Mouse (Mus musculus): ENCODE measurements around the gene Hsd17b11. TPM values are rescaled to one million over a fixed set of nuclear protein-coding genes. Genes with fewer than 3 reads are reported as not detected.
"Not testable (repeated sequence)": the region's sequence is repeated elsewhere in the genome, so short reads cannot be mapped to it uniquely, and the experiment has no call there.

Hsd17b11 gene
- polyA plus RNA-seq, 1 experiment from 2014 or later: 2.6 TPM

DNA sequence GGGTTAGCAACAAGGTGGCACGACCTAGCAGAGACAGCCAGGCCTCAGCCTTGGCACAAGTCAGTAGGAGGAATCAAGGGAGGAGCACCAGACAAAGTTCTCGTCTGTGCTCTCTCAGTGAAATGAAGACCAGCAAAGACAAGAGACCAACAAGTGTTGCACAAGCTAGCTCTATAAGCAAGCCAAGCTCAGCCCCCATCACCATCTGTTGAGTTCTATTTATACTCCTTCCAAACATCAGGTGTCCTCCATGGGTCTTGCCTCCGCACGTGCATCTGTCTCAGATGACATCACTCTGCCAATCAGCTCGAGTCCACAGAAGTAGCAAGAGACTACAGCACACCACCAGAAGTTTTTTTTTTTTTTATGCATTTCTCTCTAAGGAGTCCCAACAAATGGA, 67.1 kb downstream of the Hsd17b11 start:
- WGBS: 77% methylated on average over 5 of the region's 5 CpGs
- Histone ChIP-seq H3K4me1 (ENCODE audit: control insufficient read depth, insufficient read depth, low read length) (no peaks in the 10 kb centered on the region), H3K27ac (replicated peaks; ENCODE audit: low read depth, low read length) (no peak overlapping the region), H3K9ac (ENCODE audit: low read length) (no peak overlapping the region), H3K4me2 (ENCODE audit: low read depth, severe bottlenecking) (no peak overlapping the region), H3K27me3 (ENCODE audit: control insufficient read depth, insufficient read depth, low read length) (no peaks in the 10 kb centered on the region), H3K36me3 (ENCODE audit: control insufficient read depth, insufficient read depth, low read length) (no peaks in the 10 kb centered on the region), H3K9me3 (ENCODE audit: control insufficient read depth, low read length) (no peaks in the 10 kb centered on the region), H3K4me3 (ENCODE audit: low read depth, low read length) (no peak overlapping the region)
- ATAC-seq (ENCODE audit: insufficient number of reproducible peaks, low FRiP score, low TSS enrichment, low read depth) (no peak), DNase-seq (ENCODE audit: low spot score) (no peak)

- H3K4me3 ChIP-seq (ENCODE audit: low read depth, low read length): no peak overlapping the region
- no peaks in the 10 kb centered on the region for H3K4me1 ChIP-seq (ENCODE audit: control insufficient read depth, insufficient read depth, low read length)
- no peaks in the 10 kb centered on the region for H3K36me3 ChIP-seq (ENCODE audit: control insufficient read depth, insufficient read depth, low read length)
- H3K4me2 ChIP-seq (ENCODE audit: low read depth, severe bottlenecking): no peak overlapping the region
- H3K9ac ChIP-seq (ENCODE audit: low read length): no peak overlapping the region
- no peak overlapping the region for H3K27ac ChIP-seq (replicated peaks; ENCODE audit: low read depth, low read length)
- 91% methylated on average over 10 of the region's 10 CpGs for WGBS
- no peaks in the 10 kb centered on the region for H3K27me3 ChIP-seq (ENCODE audit: control insufficient read depth, insufficient read depth, low read length)
- no peak for ATAC-seq (ENCODE audit: insufficient number of reproducible peaks, low FRiP score, low TSS enrichment, low read depth)
- no peak for DNase-seq (ENCODE audit: low spot score)
- H3K9me3 ChIP-seq (ENCODE audit: control insufficient read depth, low read length): no peaks in the 10 kb centered on the region
These were observed 68.3 kb downstream of the Hsd17b11 start for GRCm38 (mm10) chr5:103953135-103954083.

DNA sequence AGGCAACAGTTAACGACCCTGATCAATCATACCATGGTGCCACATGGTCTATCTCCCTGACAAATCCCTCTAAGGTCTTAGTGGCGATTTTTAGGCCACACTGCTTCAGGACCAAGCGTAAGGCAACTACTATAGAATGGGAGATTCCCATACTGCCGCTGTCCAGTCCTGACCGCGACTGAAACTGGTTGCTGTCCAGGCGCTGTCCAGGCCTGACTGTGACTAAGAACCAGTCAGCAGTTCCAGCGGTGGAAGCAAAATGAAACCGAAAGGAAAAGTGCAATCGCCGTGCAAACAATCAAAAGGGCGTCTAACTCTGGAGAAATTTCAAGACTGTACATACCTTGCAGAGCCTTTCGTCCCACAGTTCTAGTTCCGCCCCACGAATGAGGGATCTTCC, 71.6 kb downstream of the Hsd17b11 start:
- not testable (repeated sequence) for DNase-seq (ENCODE audit: low spot score); H3K36me3 ChIP-seq (ENCODE audit: control insufficient read depth, insufficient read depth, low read length); H3K9ac ChIP-seq (ENCODE audit: low read length); H3K27me3 ChIP-seq (ENCODE audit: control insufficient read depth, insufficient read depth, low read length); H3K4me2 ChIP-seq (ENCODE audit: low read depth, severe bottlenecking); H3K9me3 ChIP-seq (ENCODE audit: control insufficient read depth, low read length); H3K27ac ChIP-seq (replicated peaks; ENCODE audit: low read depth, low read length); H3K4me3 ChIP-seq (ENCODE audit: low read depth, low read length); ATAC-seq (ENCODE audit: insufficient number of reproducible peaks, low FRiP score, low TSS enrichment, low read depth); H3K4me1 ChIP-seq (ENCODE audit: control insufficient read depth, insufficient read depth, low read length)
- WGBS: 92% methylated on average over 15 of the region's 15 CpGs

GRCm38 (mm10) chr5:103943183-103943582, 78.5 kb downstream of the Hsd17b11 start:
- Histone ChIP-seq H3K27me3 (ENCODE audit: control insufficient read depth, insufficient read depth, low read length) (no peaks in the 10 kb centered on the region), H3K4me2 (ENCODE audit: low read depth, severe bottlenecking) (no peak overlapping the region), H3K4me3 (ENCODE audit: low read depth, low read length) (no peak overlapping the region), H3K9ac (ENCODE audit: low read length) (no peak overlapping the region), H3K4me1 (ENCODE audit: control insufficient read depth, insufficient read depth, low read length) (0 out of 2 replicates have a peak, but pooled peaks cover 2% of the 10 kb centered on the region), H3K27ac (replicated peaks; ENCODE audit: low read depth, low read length) (no peak overlapping the region), H3K36me3 (ENCODE audit: control insufficient read depth, insufficient read depth, low read length) (no peaks in the 10 kb centered on the region), H3K9me3 (ENCODE audit: control insufficient read depth, low read length) (no peaks in the 10 kb centered on the region)
- ATAC-seq (ENCODE audit: insufficient number of reproducible peaks, low FRiP score, low TSS enrichment, low read depth) (no peak), DNase-seq (ENCODE audit: low spot score) (no peak)
- WGBS: 46% methylated on average over 6 of the region's 6 CpGs

DNA sequence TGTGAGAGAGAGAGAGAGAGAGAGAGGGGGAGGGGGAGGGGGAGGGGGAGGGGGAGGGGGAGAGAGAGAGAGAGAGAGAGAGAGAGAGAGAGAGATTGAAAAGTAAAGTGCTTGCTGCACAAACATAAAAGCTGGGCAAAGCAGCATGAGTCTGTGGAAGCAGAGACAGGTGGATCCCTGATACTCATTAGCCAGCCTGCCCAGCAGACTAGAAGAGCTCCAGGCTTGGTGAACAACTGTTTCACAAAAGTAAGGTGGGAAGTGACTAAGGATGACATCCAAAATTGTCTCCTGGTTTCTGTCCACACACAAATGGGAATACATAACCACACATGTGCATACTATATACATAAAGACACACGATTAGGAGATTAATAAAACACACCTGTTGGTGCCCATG, 81.9 kb downstream of the Hsd17b11 start:
- no peak overlapping the region for H3K9ac ChIP-seq (ENCODE audit: low read length)
- H3K4me3 ChIP-seq (ENCODE audit: low read depth, low read length): no peak overlapping the region
- ATAC-seq (ENCODE audit: insufficient number of reproducible peaks, low FRiP score, low TSS enrichment, low read depth) (no peak), DNase-seq (ENCODE audit: low spot score) (no peak)
- H3K27ac ChIP-seq (replicated peaks; ENCODE audit: low read depth, low read length): no peak overlapping the region
- no peaks in the 10 kb centered on the region for H3K27me3 ChIP-seq (ENCODE audit: control insufficient read depth, insufficient read depth, low read length)
- no peaks in the 10 kb centered on the region for H3K9me3 ChIP-seq (ENCODE audit: control insufficient read depth, low read length)
- no peak overlapping the region for H3K4me2 ChIP-seq (ENCODE audit: low read depth, severe bottlenecking)
- H3K36me3 ChIP-seq (ENCODE audit: control insufficient read depth, insufficient read depth, low read length): no peaks in the 10 kb centered on the region
- WGBS: 76% methylated on average over 1 of the region's 1 CpGs
- H3K4me1 ChIP-seq (ENCODE audit: control insufficient read depth, insufficient read depth, low read length): 0 out of 2 replicates have a peak, but pooled peaks cover 5% of the 10 kb centered on the region

Small RNA genes within 50 kb of the gene (microRNA-seq; reads per million reads assigned to microRNA genes)
- 4.3 reads per million, percentile 7 among the genes with 10 or more reads in this experiment for gene Mir5619

Other genes starting within 250 kb of the Hsd17b11 start
- gene Klhl8, start 110.7 kb downstream of the Hsd17b11 start, polyA plus RNA-seq (2014; fragmentation: Nextera tagmentation; extraction: Ambion mirVana): 11.0 and 11.2 TPM in 2 replicates
- gene Hsd17b13, start 44.5 kb downstream of the Hsd17b11 start, polyA plus RNA-seq (2014; fragmentation: Nextera tagmentation; extraction: Ambion mirVana): not detected in 2 replicates
- gene Nudt9, start 24.4 kb upstream of the Hsd17b11 start, polyA plus RNA-seq (2014; fragmentation: Nextera tagmentation; extraction: Ambion mirVana): 66.4 and 67.7 TPM in 2 replicates
- gene Gm17660, start 55.7 kb upstream of the Hsd17b11 start, polyA plus RNA-seq (2014; fragmentation: Nextera tagmentation; extraction: Ambion mirVana): not detected in 2 replicates
- gene Sparcl1, start 91.8 kb upstream of the Hsd17b11 start, polyA plus RNA-seq (2014; fragmentation: Nextera tagmentation; extraction: Ambion mirVana): 20.5 and 21.8 TPM in 2 replicates
- not detected in 2 replicates for gene Dspp, start 148.8 kb upstream of the Hsd17b11 start, polyA plus RNA-seq (2014; fragmentation: Nextera tagmentation; extraction: Ambion mirVana)
- not detected in 2 replicates for gene Dmp1, start 180.7 kb upstream of the Hsd17b11 start, polyA plus RNA-seq (2014; fragmentation: Nextera tagmentation; extraction: Ambion mirVana)

Data from limb, embryonic 11.5 days (tissue).